Mouse (Mus musculus) olfactory bulb, adult 2 months (tissue): ENCODE measurements around the gene Nkx1-2.

Source experiments
- CTCF ChIP-seq: fragments of 200-500 bp; IDR thresholded peaks from 2 replicates; pipeline ENCODE4 v1.5.1; 2012; ENCODE audit warnings: low read depth, mild to moderate bottlenecking, low read length, moderate library complexity; ENCODE audit not compliant: insufficient read depth
- POLR2A ChIP-seq: fragments of 200-500 bp; IDR thresholded peaks from 2 replicates; pipeline ENCODE4 v1.6.1; 2012; ENCODE audit warnings: mild to moderate bottlenecking, low read depth, low read length, moderate library complexity; ENCODE audit not compliant: insufficient read depth

GRCm38 (mm10) chr7:132624161-132624560, 24.7 kb upstream of the Nkx1-2 start:
- no peak for TF ChIP-seq CTCF
- TF ChIP-seq POLR2A = no peak
